In the genomic region with DNA sequence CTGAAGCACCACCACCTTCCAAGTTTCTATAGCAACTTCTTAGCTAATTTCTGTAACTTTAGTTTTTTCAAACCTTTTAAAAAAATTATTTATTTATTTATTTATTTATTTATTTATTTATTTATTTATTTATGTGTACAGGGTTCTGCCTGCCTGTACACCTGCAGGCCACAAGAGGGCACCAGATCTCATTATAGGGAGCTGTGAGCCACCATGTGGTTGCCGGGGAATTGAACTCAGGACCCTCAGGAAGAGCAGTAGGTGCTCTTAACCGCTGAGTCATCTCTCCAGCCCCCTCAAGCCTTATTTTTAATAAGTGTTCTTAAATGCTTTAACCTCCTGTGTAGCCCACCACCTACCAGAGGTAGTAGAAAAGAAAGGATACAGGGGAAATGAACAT, we compare ENCODE assay signal across 10 mouse cellular contexts. TPM values are rescaled to one million over a fixed set of nuclear protein-coding genes. Genes with fewer than 3 reads are reported as not detected.
DNase-seq lines count a peak whose midpoint lies in the region; ATAC-seq and TF ChIP-seq lines count a peak whose summit lies in the region.
"Had no signal": no experiment of that assay in that cellular context is flagged by ENCODE, and none has a peak within 500 bp of the region (broad histone marks: within the 10 kb centered on the region; RNA-seq: fewer than 3 reads in every experiment).

No protein-coding gene starts in this region.

- H3K4me2 ChIP-seq in forebrain, embryonic 14.5 days (ENCODE audit: low read length) = no peak overlapping the region
- no peak overlapping the region for H3K4me2 ChIP-seq in forebrain, embryonic 16.5 days (ENCODE audit: low read length)
- no peak overlapping the region for H3K4me2 ChIP-seq in midbrain, embryonic 14.5 days (ENCODE audit: low read length)
- no peak overlapping the region for H3K4me2 ChIP-seq in midbrain, embryonic 13.5 days (replicated peaks)
- H3K4me2 ChIP-seq: heart, embryonic 15.5 days; lung, embryonic 15.5 days had no signal

- no peaks in the 10 kb centered on the region for H3K27me3 ChIP-seq in forebrain, embryonic 14.5 days (replicated peaks; ENCODE audit: control insufficient read depth, insufficient read depth, low read length)
- H3K27me3 ChIP-seq in forebrain, embryonic 16.5 days (replicated peaks; ENCODE audit: control insufficient read depth, insufficient read depth, low read length) = no peaks in the 10 kb centered on the region
- no peaks in the 10 kb centered on the region for H3K27me3 ChIP-seq in midbrain, embryonic 14.5 days (ENCODE audit: control insufficient read depth, insufficient read depth, low read length)
- H3K27me3 ChIP-seq in midbrain, embryonic 13.5 days = no peaks in the 10 kb centered on the region
- H3K27me3 ChIP-seq: lung, embryonic 15.5 days had no signal

- H3K36me3 ChIP-seq in forebrain, embryonic 14.5 days (ENCODE audit: control insufficient read depth, insufficient read depth, low read length) = no peaks in the 10 kb centered on the region
- no peaks in the 10 kb centered on the region for H3K36me3 ChIP-seq in forebrain, embryonic 16.5 days (ENCODE audit: control insufficient read depth, insufficient read depth)
- no peaks in the 10 kb centered on the region for H3K36me3 ChIP-seq in midbrain, embryonic 14.5 days (ENCODE audit: control insufficient read depth, insufficient read depth, low read length)
- H3K36me3 ChIP-seq in midbrain, embryonic 13.5 days = no peaks in the 10 kb centered on the region
- H3K36me3 ChIP-seq: heart, embryonic 15.5 days; lung, embryonic 15.5 days had no signal

- peak; percentile 60 for TF ChIP-seq CTCF in bone marrow macrophage, adult 2 months (IDR thresholded peaks at IDR 0.05; ENCODE audit: low read depth, low read length)

- ATAC-seq in forebrain, embryonic 14.5 days = no peak
- ATAC-seq in forebrain, embryonic 16.5 days = no peak
- ATAC-seq in midbrain, embryonic 14.5 days (ENCODE audit: low FRiP score, low TSS enrichment) = no peak
- no peak for ATAC-seq in midbrain, embryonic 13.5 days

- H3K27ac ChIP-seq in forebrain, embryonic 14.5 days (ENCODE audit: low read depth, low read length) = no peak overlapping the region
- H3K27ac ChIP-seq in forebrain, embryonic 16.5 days (ENCODE audit: low read length) = no peak overlapping the region
- no peak overlapping the region for H3K27ac ChIP-seq in midbrain, embryonic 14.5 days (replicated peaks; ENCODE audit: low read depth, low read length)
- no peak overlapping the region for H3K27ac ChIP-seq in midbrain, embryonic 13.5 days
- H3K27ac ChIP-seq in bone marrow macrophage, adult 2 months (ENCODE audit: insufficient read depth, low read depth, low read length) = no peak overlapping the region
- H3K27ac ChIP-seq: heart, embryonic 15.5 days; lung, embryonic 15.5 days had no signal

- DNase-seq in forebrain, embryonic 14.5 days (ENCODE audit: low spot score) = peak; percentile 13
- DNase-seq in midbrain, embryonic 14.5 days = peak; percentile 39
- DNase-seq in thymus, postnatal 0 days (ENCODE audit: low spot score) = peak; percentile 49
- no peak for DNase-seq in right cerebral cortex, postnatal 25 days
- no peak for DNase-seq in heart, postnatal 4 days

- TF ChIP-seq POLR2A in bone marrow macrophage, adult 2 months (IDR thresholded peaks at IDR 0.05; ENCODE audit: borderline replicate concordance, low read depth, low read length) = no peak

- H3K4me1 ChIP-seq in forebrain, embryonic 14.5 days (ENCODE audit: control insufficient read depth, insufficient read depth, low read length) = no peaks in the 10 kb centered on the region
- H3K4me1 ChIP-seq in forebrain, embryonic 16.5 days (replicated peaks; ENCODE audit: control insufficient read depth, insufficient read depth, low read length) = no peaks in the 10 kb centered on the region
- no peaks in the 10 kb centered on the region for H3K4me1 ChIP-seq in midbrain, embryonic 14.5 days (ENCODE audit: control insufficient read depth, insufficient read depth, low read length)
- H3K4me1 ChIP-seq in midbrain, embryonic 13.5 days (replicated peaks) = no peaks in the 10 kb centered on the region
- H3K4me1 ChIP-seq in bone marrow macrophage, adult 2 months (ENCODE audit: control insufficient read depth, insufficient read depth, low read length) = peaks cover 11% of the 10 kb centered on the region
- H3K4me1 ChIP-seq: heart, embryonic 15.5 days; lung, embryonic 15.5 days had no signal

- 83% methylated on average over 2 of the region's 2 CpGs for WGBS in forebrain, embryonic 14.5 days
- 75% methylated on average over 2 of the region's 2 CpGs for WGBS in forebrain, embryonic 16.5 days
- WGBS in midbrain, embryonic 14.5 days = 78% methylated on average over 2 of the region's 2 CpGs
- WGBS in midbrain, embryonic 13.5 days = 80% methylated on average over 2 of the region's 2 CpGs

- H3K9ac ChIP-seq in forebrain, embryonic 14.5 days (ENCODE audit: low read length) = no peak overlapping the region
- H3K9ac ChIP-seq in forebrain, embryonic 16.5 days (replicated peaks; ENCODE audit: low read depth, low read length) = no peak overlapping the region
- no peak overlapping the region for H3K9ac ChIP-seq in midbrain, embryonic 14.5 days (replicated peaks; ENCODE audit: low read length)
- no peak overlapping the region for H3K9ac ChIP-seq in midbrain, embryonic 13.5 days (replicated peaks)
- H3K9ac ChIP-seq: heart, embryonic 15.5 days; lung, embryonic 15.5 days had no signal

- H3K9me3 ChIP-seq in forebrain, embryonic 14.5 days (replicated peaks; ENCODE audit: control insufficient read depth, low read length) = no peaks in the 10 kb centered on the region
- H3K9me3 ChIP-seq in forebrain, embryonic 16.5 days (ENCODE audit: control insufficient read depth, low read length) = no peaks in the 10 kb centered on the region
- H3K9me3 ChIP-seq in midbrain, embryonic 14.5 days (ENCODE audit: control insufficient read depth, low read length) = no peaks in the 10 kb centered on the region
- H3K9me3 ChIP-seq in midbrain, embryonic 13.5 days = no peaks in the 10 kb centered on the region
- H3K9me3 ChIP-seq: heart, embryonic 15.5 days; lung, embryonic 15.5 days had no signal

- H3K4me3 ChIP-seq in forebrain, embryonic 14.5 days (ENCODE audit: low read depth, low read length) = no peak overlapping the region
- no peak overlapping the region for H3K4me3 ChIP-seq in forebrain, embryonic 16.5 days (replicated peaks; ENCODE audit: low read length)
- H3K4me3 ChIP-seq in midbrain, embryonic 14.5 days (replicated peaks; ENCODE audit: low read depth, low read length) = no peak overlapping the region
- H3K4me3 ChIP-seq in midbrain, embryonic 13.5 days (replicated peaks) = no peak overlapping the region
- no peak overlapping the region for H3K4me3 ChIP-seq in bone marrow macrophage, adult 2 months (ENCODE audit: insufficient read depth, low read length)
- H3K4me3 ChIP-seq: heart, embryonic 15.5 days; lung, embryonic 15.5 days had no signal

RNA-seq across cellular contexts. Expression of gene Scd3, which starts 4.1 kb away (rescaled TPM):
- 2.0 and 2.1 TPM in 2 replicates for polyA plus RNA-seq in forebrain, embryonic 14.5 days (2014; fragmentation: Nextera tagmentation; extraction: Ambion mirVana)
- 1.8 and 2.1 TPM in 2 replicates for polyA plus RNA-seq in forebrain, embryonic 16.5 days (2015; fragmentation: Nextera tagmentation; extraction: Ambion mirVana)
- polyA plus RNA-seq in midbrain, embryonic 14.5 days (2014; fragmentation: Nextera tagmentation; extraction: Ambion mirVana) = 4.4 and 4.5 TPM in 2 replicates
- polyA plus RNA-seq in midbrain, embryonic 13.5 days (2015; fragmentation: Nextera tagmentation; extraction: Ambion mirVana) = 2.0 and 3.4 TPM in 2 replicates
- polyA plus RNA-seq in bone marrow macrophage, adult 2 months (2012; ENCODE audit: insufficient read depth, insufficient read length, missing spikeins) = not detected in 2 replicates
- polyA plus RNA-seq in thymus, postnatal 0 days (2015; fragmentation: Nextera tagmentation; extraction: Ambion mirVana) = 0.15 and 0.29 TPM in 2 replicates
- not detected for total RNA-seq in heart, postnatal 4 days (2021)

RNA-seq across cellular contexts. Expression of gene Pkd2l1, which starts 6.7 kb away (rescaled TPM):
- polyA plus RNA-seq in forebrain, embryonic 14.5 days (2014; fragmentation: Nextera tagmentation; extraction: Ambion mirVana) = 0.15 TPM in 2 replicates
- not detected in 2 replicates for polyA plus RNA-seq in forebrain, embryonic 16.5 days (2015; fragmentation: Nextera tagmentation; extraction: Ambion mirVana)
- not detected in 2 replicates for polyA plus RNA-seq in midbrain, embryonic 14.5 days (2014; fragmentation: Nextera tagmentation; extraction: Ambion mirVana)
- polyA plus RNA-seq in midbrain, embryonic 13.5 days (2015; fragmentation: Nextera tagmentation; extraction: Ambion mirVana) = 0.20 and 0.27 TPM in 2 replicates
- not detected in 2 replicates for polyA plus RNA-seq in bone marrow macrophage, adult 2 months (2012; ENCODE audit: insufficient read depth, insufficient read length, missing spikeins)
- polyA plus RNA-seq in thymus, postnatal 0 days (2015; fragmentation: Nextera tagmentation; extraction: Ambion mirVana) = 0.10 and 0.16 TPM in 2 replicates
- not detected for total RNA-seq in heart, postnatal 4 days (2021)
- polyA plus RNA-seq: heart, embryonic 15.5 days had no signal

RNA-seq across cellular contexts. Expression of gene Bloc1s2, which starts 52.7 kb away (rescaled TPM):
- polyA plus RNA-seq in forebrain, embryonic 14.5 days (2014; fragmentation: Nextera tagmentation; extraction: Ambion mirVana) = 165 and 168 TPM in 2 replicates
- 150 and 152 TPM in 2 replicates for polyA plus RNA-seq in forebrain, embryonic 16.5 days (2015; fragmentation: Nextera tagmentation; extraction: Ambion mirVana)
- 166 and 176 TPM in 2 replicates for polyA plus RNA-seq in midbrain, embryonic 14.5 days (2014; fragmentation: Nextera tagmentation; extraction: Ambion mirVana)
- 156 and 157 TPM in 2 replicates for polyA plus RNA-seq in midbrain, embryonic 13.5 days (2015; fragmentation: Nextera tagmentation; extraction: Ambion mirVana)
- 55.9 and 58.7 TPM in 2 replicates for polyA plus RNA-seq in bone marrow macrophage, adult 2 months (2012; ENCODE audit: insufficient read depth, insufficient read length, missing spikeins)
- 121 and 128 TPM in 2 replicates for polyA plus RNA-seq in thymus, postnatal 0 days (2015; fragmentation: Nextera tagmentation; extraction: Ambion mirVana)
- total RNA-seq in heart, postnatal 4 days (2021) = 10 to 100 TPM; 18.7 to 19.6 TPM

Comparison
In these comparisons a context has a peak if more than half of its experiments do, and no peak if none do; other contexts are left out.
1. DNase-seq: peak in forebrain, embryonic 14.5 days (single experiment), midbrain, embryonic 14.5 days (single experiment) and thymus, postnatal 0 days (single experiment); none in right cerebral cortex, postnatal 25 days (single experiment) and heart, postnatal 4 days (single experiment).